Mouse (Mus musculus) ES-E14 (cell line): ENCODE measurements around the gene Nfic. TPM values are rescaled to one million over a fixed set of nuclear protein-coding genes. Genes with fewer than 3 reads are reported as not detected.

Experiments
- DNase-seq: peaks from one replicate; pipeline ENCODE4 v3.0.0-alpha.2; 2013; ENCODE audit warnings: low read depth, low spot score
- H3K27ac ChIP-seq: 2 replicates; pipeline ENCODE4 v1.5.1; 2012; ENCODE audit warnings: low read depth, mild to moderate bottlenecking, low read length, moderate library complexity, mixed read lengths; ENCODE audit not compliant: poor library complexity, insufficient read depth, severe bottlenecking
- H3K36me3 ChIP-seq: 2 replicates; pipeline ENCODE4 v1.6.1; 2012; ENCODE audit warnings: mild to moderate bottlenecking, low read length, moderate library complexity, mixed read lengths; ENCODE audit not compliant: control insufficient read depth, poor library complexity, insufficient read depth, severe bottlenecking
- H3K4me1 ChIP-seq, 2 experiments: fragments of 150-350 bp in 1 of 2; sonication (generic) in 1 of 2; 2 replicates each; pipeline ENCODE4 v1.6.1; 2012; ENCODE audit warnings: low read length in 2 of 2, mild to moderate bottlenecking in 1 of 2, mixed read lengths in 1 of 2; ENCODE audit not compliant: control insufficient read depth in 2 of 2, insufficient read depth in 2 of 2, poor library complexity in 1 of 2
- H3K4me3 ChIP-seq, 2 experiments: fragments of 150-350 bp in 1 of 2; sonication (generic) in 1 of 2; 2 replicates each; pipeline ENCODE4 v1.5.1; 2012; ENCODE audit warnings: low read length in 2 of 2, low read depth in 1 of 2, mild to moderate bottlenecking in 1 of 2, mixed read lengths in 1 of 2; ENCODE audit not compliant: insufficient read depth in 1 of 2, poor library complexity in 1 of 2, severe bottlenecking in 1 of 2
- H3K9ac ChIP-seq: 2 replicates; pipeline ENCODE4 v1.6.1; 2012; ENCODE audit warnings: low read depth, mild to moderate bottlenecking, low read length, mixed read lengths; ENCODE audit not compliant: poor library complexity, insufficient read depth, severe bottlenecking
- H3K9me3 ChIP-seq: fragments of 150-350 bp; sonication (generic); 2 replicates; pipeline ENCODE4 v1.6.1; 2012; ENCODE audit warnings: low read depth, mild to moderate bottlenecking, low read length; ENCODE audit not compliant: control insufficient read depth, insufficient read depth
- CHD2 ChIP-seq: IDR thresholded peaks from 2 replicates; pipeline ENCODE4 v1.6.1; 2014; ENCODE audit warnings: mild to moderate bottlenecking, low read depth, low read length, inconsistent platforms
- HCFC1 ChIP-seq: IDR thresholded peaks from 2 replicates; pipeline ENCODE4 v1.6.1; 2012; ENCODE audit warnings: low read length, inconsistent platforms, borderline replicate concordance; ENCODE audit not compliant: insufficient read depth
- MAFK ChIP-seq: IDR thresholded peaks from 2 replicates; pipeline ENCODE4 v1.6.1; 2014; ENCODE audit warnings: mild to moderate bottlenecking, low read depth, low read length, inconsistent platforms; ENCODE audit not compliant: insufficient read depth
- ZC3H11A ChIP-seq: IDR thresholded peaks from 2 replicates; pipeline ENCODE4 v1.6.1; 2012; ENCODE audit warnings: low read depth, mild to moderate bottlenecking, inconsistent platforms, low read length, borderline replicate concordance
- ZNF384 ChIP-seq: IDR thresholded peaks from 2 replicates; pipeline ENCODE4 v1.6.1; 2012; ENCODE audit warnings: low read depth, low read length, inconsistent platforms
- in situ Hi-C, 2 experiments: fragments of 600-800 bp; cut with MboI; formaldehyde crosslinking; loops; one replicate each; pipeline ENCODE4 v1.15.1; 2025; ENCODE audit warnings: low sequenced_read_pairs in 2 of 2, inconsistent platforms in 1 of 2; ENCODE audit not compliant: unreplicated experiment in 2 of 2
- total RNA-seq: library from RNA; depleted of rRNA; stranded (reverse); fragments of 300-350 nt; gene quantifications from 2 replicates; pipeline ENCODE4 v1.2.3, GENCODE M21; 2012

The Nfic gene
- total RNA-seq, 1 experiment: 4.9 TPM

GRCm38 (mm10) chr10:81488081-81488480, 32.6 kb upstream of the Nfic start:
- Histone ChIP-seq H3K36me3 (peaks cover 63% of the 10 kb centered on the region), H3K9me3 (no peaks in the 10 kb centered on the region), H3K4me3 (no peak overlapping the region), H3K27ac (peak overlapping the region; percentile 50; the same call in 1 of the 2 replicates), H3K9ac (peak overlapping the region; percentile 8; the same call in 1 of the 2 replicates), H3K4me1 (peaks cover 0 to 9% of the 10 kb centered on the region in 2 experiments; a peak in 2 of 4 replicates)
- DNase-seq: no peak
- in situ Hi-C loops: no loop called here
- TF ChIP-seq HCFC1 (no peak), ZNF384 (no peak), ZC3H11A (no peak), CHD2 (no peak), MAFK (no peak)

GRCm38 (mm10) chr10:81486496-81486895, 31.1 kb upstream of the Nfic start:
- Histone ChIP-seq H3K36me3 (peaks cover 47% of the 10 kb centered on the region), H3K4me1 (peaks cover 0 to 13% of the 10 kb centered on the region in 2 experiments; a peak in 2 of 4 replicates), H3K27ac (no peak overlapping the region), H3K4me3 (no peak overlapping the region), H3K9ac (no peak overlapping the region), H3K9me3 (no peaks in the 10 kb centered on the region)
- TF ChIP-seq CHD2 (no peak), MAFK (no peak), ZC3H11A (no peak), HCFC1 (no peak), ZNF384 (no peak)
- in situ Hi-C loops: no loop called here
- no peak for DNase-seq

GRCm38 (mm10) chr10:81485479-81486018, 30.1 kb upstream of the Nfic start:
- in situ Hi-C loops: no loop called here
- no peaks in the 10 kb centered on the region for H3K9me3 ChIP-seq
- peaks cover 39% of the 10 kb centered on the region for H3K36me3 ChIP-seq
- no peak overlapping the region for H3K9ac ChIP-seq
- H3K4me3 ChIP-seq: no peak overlapping the region
- H3K27ac ChIP-seq: no peak overlapping the region
- TF ChIP-seq MAFK (no peak), ZC3H11A (no peak), HCFC1 (no peak)
- DNase-seq: no peak
- peaks cover 0 to 18% of the 10 kb centered on the region in 2 experiments; a peak in 2 of 4 replicates for H3K4me1 ChIP-seq

- Histone ChIP-seq H3K36me3 (peaks cover 36% of the 10 kb centered on the region), H3K27ac (no peak overlapping the region), H3K4me1 (peaks cover 0 to 23% of the 10 kb centered on the region in 2 experiments; a peak in 3 of 4 replicates), H3K9ac (no peak overlapping the region), H3K9me3 (no peaks in the 10 kb centered on the region), H3K4me3 (no peak overlapping the region)
- no peak for DNase-seq
- in situ Hi-C loops: no loop called here
- TF ChIP-seq MAFK (no peak), CHD2 (no peak), ZC3H11A (no peak), HCFC1 (no peak), ZNF384 (no peak)
Measured at GRCm38 (mm10) chr10:81485060-81485449, 29.6 kb upstream of the Nfic start.

GRCm38 (mm10) chr10:81484441-81485059, 29.1 kb upstream of the Nfic start:
- no peak for DNase-seq
- Histone ChIP-seq H3K4me1 (peaks cover 0 to 26% of the 10 kb centered on the region in 2 experiments; a peak in 3 of 4 replicates), H3K27ac (no peak overlapping the region), H3K4me3 (no peak overlapping the region), H3K9ac (no peak overlapping the region), H3K36me3 (peaks cover 31% of the 10 kb centered on the region), H3K9me3 (no peaks in the 10 kb centered on the region)
- TF ChIP-seq MAFK (no peak), CHD2 (no peak), HCFC1 (no peak), ZC3H11A (no peak), ZNF384 (no peak)
- in situ Hi-C loops: no loop called here
